Mouse (Mus musculus): ENCODE data around the gene Gm5447. TPM values are rescaled to one million over a fixed set of nuclear protein-coding genes. Genes with fewer than 3 reads are reported as not detected.

Gene Gm5447
- polyA plus RNA-seq, 1 experiment from 2014 or later, result 0.15 TPM

DNA sequence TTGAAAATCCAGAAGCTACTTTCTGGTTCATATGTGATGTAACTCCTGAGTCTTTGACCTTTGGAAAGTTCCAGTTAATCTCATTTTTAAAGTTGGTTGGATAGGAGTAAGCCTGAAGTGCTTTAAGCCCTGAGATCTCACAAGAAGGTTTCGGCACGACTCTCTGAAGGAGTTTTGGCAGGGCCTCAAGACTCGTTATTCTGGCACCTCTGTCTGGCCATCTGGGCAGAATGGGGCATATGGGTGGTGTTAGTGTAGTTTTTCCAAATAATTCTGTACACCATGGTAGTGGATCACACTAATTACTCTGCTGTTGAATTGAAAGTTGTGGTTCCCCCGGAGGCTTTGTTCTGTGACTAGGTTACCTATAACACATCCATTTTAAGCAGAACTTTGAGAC lies 4.2 kb downstream of the Gm5447 start:
- Histone ChIP-seq H3K27me3 (replicated peaks; ENCODE audit: control insufficient read depth, insufficient read depth, low read length) (no peaks in the 10 kb centered on the region), H3K36me3 (ENCODE audit: control insufficient read depth, insufficient read depth) (no peaks in the 10 kb centered on the region), H3K4me1 (replicated peaks; ENCODE audit: control insufficient read depth, insufficient read depth, low read length) (peaks cover 11% of the 10 kb centered on the region), H3K9ac (replicated peaks; ENCODE audit: low read depth, low read length) (no peak overlapping the region), H3K27ac (ENCODE audit: low read length) (no peak overlapping the region), H3K9me3 (ENCODE audit: control insufficient read depth, low read length) (no peaks in the 10 kb centered on the region), H3K4me2 (ENCODE audit: low read length) (no peak overlapping the region; the same call in 1 of the 2 replicates), H3K4me3 (replicated peaks; ENCODE audit: low read length) (no peak overlapping the region)
- WGBS, result 13% methylated on average over 4 of the region's 4 CpGs
- peak; percentile 10 for ATAC-seq

DNA sequence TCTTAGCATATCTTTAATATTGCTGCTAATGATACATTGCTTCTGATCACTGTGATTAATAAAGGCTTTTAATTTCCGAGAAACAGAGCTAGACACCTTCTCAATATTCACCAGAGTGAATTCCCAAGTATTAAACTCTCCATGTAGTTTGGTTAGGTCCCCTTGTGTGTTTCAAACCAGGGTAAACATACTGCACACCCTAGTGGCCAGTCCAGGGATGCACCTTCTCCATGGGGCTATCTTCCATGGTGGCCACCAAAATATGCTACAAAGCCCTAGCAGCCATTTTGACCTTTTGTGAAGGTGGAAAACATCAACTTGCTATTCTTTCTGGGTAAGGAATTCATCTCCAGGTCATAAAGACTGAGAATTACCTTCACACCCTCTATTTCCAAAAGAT lies 7.7 kb downstream of the Gm5447 start:
- Histone ChIP-seq H3K9me3 (ENCODE audit: control insufficient read depth, low read length) (no peaks in the 10 kb centered on the region), H3K36me3 (ENCODE audit: control insufficient read depth, insufficient read depth) (no peaks in the 10 kb centered on the region), H3K4me2 (ENCODE audit: low read length) (no peak overlapping the region), H3K4me1 (replicated peaks; ENCODE audit: control insufficient read depth, insufficient read depth, low read length) (peaks cover 19% of the 10 kb centered on the region), H3K27me3 (replicated peaks; ENCODE audit: control insufficient read depth, insufficient read depth, low read length) (no peaks in the 10 kb centered on the region; the same call in 1 of the 2 replicates), H3K9ac (replicated peaks; ENCODE audit: low read depth, low read length) (no peak overlapping the region), H3K4me3 (replicated peaks; ENCODE audit: low read length) (no peak overlapping the region), H3K27ac (ENCODE audit: low read length) (no peak overlapping the region)
- 71% methylated on average over 1 of the region's 1 CpGs for WGBS
- no peak for ATAC-seq

DNA sequence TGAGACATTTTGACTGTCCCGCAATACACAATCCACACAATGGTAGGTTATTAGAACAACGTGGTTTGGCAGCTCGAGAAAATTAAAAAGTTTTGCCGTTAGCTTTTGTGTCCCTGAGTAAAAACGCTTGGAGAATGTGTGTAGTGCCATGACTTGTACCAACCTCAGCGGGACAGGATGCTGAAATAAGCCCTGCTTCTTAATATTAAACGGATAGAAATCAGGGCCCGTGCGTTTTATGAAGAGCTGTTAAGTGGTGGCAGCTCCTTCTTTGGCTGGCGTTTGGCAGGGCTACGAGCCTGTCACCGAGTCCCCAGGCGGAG lies 11.2 kb downstream of the Gm5447 start:
- H3K27ac ChIP-seq (ENCODE audit: low read length), result no peak overlapping the region
- WGBS, result 15% methylated on average over 13 of the region's 13 CpGs

DNA sequence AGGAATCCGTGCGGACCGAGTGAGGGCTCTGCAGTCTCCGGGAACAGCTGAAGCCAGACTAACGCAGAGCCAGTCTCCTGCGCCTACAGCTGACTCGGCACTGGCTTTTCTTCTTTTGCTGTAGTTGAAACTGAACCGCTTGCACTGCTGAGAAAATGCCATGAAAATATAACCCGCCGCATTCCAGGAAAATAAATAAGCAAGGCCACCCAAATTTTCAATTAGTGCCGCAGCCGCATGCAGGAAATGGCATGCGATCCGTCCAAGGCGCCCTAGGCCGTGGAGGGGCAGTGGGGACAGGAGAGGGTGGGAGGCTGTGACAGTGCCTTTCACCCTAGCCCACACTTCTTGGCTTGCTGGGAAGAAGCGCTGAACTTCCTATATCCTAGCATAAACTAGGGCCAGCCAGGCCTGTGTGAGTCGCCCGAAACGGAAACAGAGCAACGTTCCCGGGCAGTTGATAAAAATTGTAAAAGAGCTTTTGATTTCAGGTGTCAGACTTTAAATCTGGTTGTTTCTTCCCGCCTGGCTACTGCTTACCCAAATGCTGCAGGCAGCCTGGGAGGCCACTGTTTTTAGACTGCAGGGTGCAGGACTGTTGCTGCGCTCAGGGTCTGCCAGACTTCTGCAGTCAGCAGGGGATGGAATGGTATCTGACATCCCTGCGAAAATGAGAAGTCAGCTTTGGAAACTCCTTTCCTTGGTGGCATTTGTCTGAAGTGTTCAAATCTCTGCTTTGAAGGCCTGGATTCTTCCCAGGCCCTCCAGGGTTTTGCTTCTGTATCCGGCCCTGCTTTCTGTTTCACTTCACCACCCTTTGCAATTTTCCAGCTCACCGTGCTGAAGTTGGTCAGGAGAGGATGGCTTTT lies 11.8 kb downstream of the Gm5447 start:
- peak overlapping the region; percentile 23 for H3K27ac ChIP-seq (ENCODE audit: low read length)
- no peaks in the 10 kb centered on the region; the same call in 1 of the 2 replicates for H3K27me3 ChIP-seq (replicated peaks; ENCODE audit: control insufficient read depth, insufficient read depth, low read length)
- no peaks in the 10 kb centered on the region for H3K9me3 ChIP-seq (ENCODE audit: control insufficient read depth, low read length)
- peaks cover 12% of the 10 kb centered on the region for H3K4me1 ChIP-seq (replicated peaks; ENCODE audit: control insufficient read depth, insufficient read depth, low read length)
- 16% methylated on average over 27 of the region's 27 CpGs for WGBS
- ATAC-seq, result peak; percentile 92
- H3K4me3 ChIP-seq (replicated peaks; ENCODE audit: low read length), result peak overlapping the region; percentile 37
- peak overlapping the region; percentile 69 for H3K4me2 ChIP-seq (ENCODE audit: low read length)
- H3K9ac ChIP-seq (replicated peaks; ENCODE audit: low read depth, low read length), result peak overlapping the region; percentile 52
- no peaks in the 10 kb centered on the region for H3K36me3 ChIP-seq (ENCODE audit: control insufficient read depth, insufficient read depth)

More for the DNA sequence above, 11.2 kb downstream of the Gm5447 start:
- H3K9ac ChIP-seq (replicated peaks; ENCODE audit: low read depth, low read length), result peak overlapping the region; percentile 52
- peak overlapping the region; percentile 37 for H3K4me3 ChIP-seq (replicated peaks; ENCODE audit: low read length)
- H3K27me3 ChIP-seq (replicated peaks; ENCODE audit: control insufficient read depth, insufficient read depth, low read length), result no peaks in the 10 kb centered on the region; the same call in 1 of the 2 replicates
- no peak; the same call in 1 of the 2 replicates for ATAC-seq
- H3K9me3 ChIP-seq (ENCODE audit: control insufficient read depth, low read length), result no peaks in the 10 kb centered on the region
- no peaks in the 10 kb centered on the region for H3K36me3 ChIP-seq (ENCODE audit: control insufficient read depth, insufficient read depth)
- peak overlapping the region; percentile 69 for H3K4me2 ChIP-seq (ENCODE audit: low read length)
- H3K4me1 ChIP-seq (replicated peaks; ENCODE audit: control insufficient read depth, insufficient read depth, low read length), result peaks cover 12% of the 10 kb centered on the region

- no peaks in the 10 kb centered on the region; the same call in 1 of the 2 replicates for H3K27me3 ChIP-seq (replicated peaks; ENCODE audit: control insufficient read depth, insufficient read depth, low read length)
- H3K9ac ChIP-seq (replicated peaks; ENCODE audit: low read depth, low read length), result no peak overlapping the region
- H3K4me2 ChIP-seq (ENCODE audit: low read length), result no peak overlapping the region
- ATAC-seq, result no peak
- H3K27ac ChIP-seq (ENCODE audit: low read length), result no peak overlapping the region
- peaks cover 12% of the 10 kb centered on the region for H3K4me1 ChIP-seq (replicated peaks; ENCODE audit: control insufficient read depth, insufficient read depth, low read length)
- 73% methylated on average over 10 of the region's 10 CpGs for WGBS
- H3K9me3 ChIP-seq (ENCODE audit: control insufficient read depth, low read length), result no peaks in the 10 kb centered on the region
- no peaks in the 10 kb centered on the region for H3K36me3 ChIP-seq (ENCODE audit: control insufficient read depth, insufficient read depth)
- H3K4me3 ChIP-seq (replicated peaks; ENCODE audit: low read length), result no peak overlapping the region
Observed at GRCm38 (mm10) chr13:30986934-30987455, 13.0 kb downstream of the Gm5447 start.

DNA sequence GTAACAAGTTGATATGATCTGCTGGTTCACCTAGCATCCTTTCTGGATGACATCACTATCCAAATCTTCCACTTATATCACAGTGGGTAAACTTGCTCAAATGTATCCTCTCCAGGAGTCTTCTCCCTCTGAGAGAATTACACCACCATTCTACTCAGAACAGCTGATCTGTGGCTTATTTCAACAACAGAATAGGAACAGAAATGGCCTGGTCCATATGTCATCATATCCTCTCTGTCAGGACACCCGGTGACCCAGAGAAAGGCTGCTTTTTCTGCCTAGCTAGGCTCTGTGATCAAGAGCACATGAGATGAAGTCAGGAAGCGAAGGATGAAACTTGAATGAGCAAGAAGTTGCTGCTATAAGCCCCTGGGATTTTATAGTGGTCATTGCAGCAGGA lies 13.7 kb downstream of the Gm5447 start:
- H3K4me3 ChIP-seq (replicated peaks; ENCODE audit: low read length), result no peak overlapping the region
- no peaks in the 10 kb centered on the region for H3K9me3 ChIP-seq (ENCODE audit: control insufficient read depth, low read length)
- H3K4me1 ChIP-seq (replicated peaks; ENCODE audit: control insufficient read depth, insufficient read depth, low read length), result peaks cover 12% of the 10 kb centered on the region
- no peaks in the 10 kb centered on the region for H3K36me3 ChIP-seq (ENCODE audit: control insufficient read depth, insufficient read depth)
- ATAC-seq, result no peak
- H3K4me2 ChIP-seq (ENCODE audit: low read length), result no peak overlapping the region
- H3K27ac ChIP-seq (ENCODE audit: low read length), result no peak overlapping the region
- H3K9ac ChIP-seq (replicated peaks; ENCODE audit: low read depth, low read length), result no peak overlapping the region
- H3K27me3 ChIP-seq (replicated peaks; ENCODE audit: control insufficient read depth, insufficient read depth, low read length), result no peaks in the 10 kb centered on the region; the same call in 1 of the 2 replicates
- 79% methylated on average over 2 of the region's 2 CpGs for WGBS

DNA sequence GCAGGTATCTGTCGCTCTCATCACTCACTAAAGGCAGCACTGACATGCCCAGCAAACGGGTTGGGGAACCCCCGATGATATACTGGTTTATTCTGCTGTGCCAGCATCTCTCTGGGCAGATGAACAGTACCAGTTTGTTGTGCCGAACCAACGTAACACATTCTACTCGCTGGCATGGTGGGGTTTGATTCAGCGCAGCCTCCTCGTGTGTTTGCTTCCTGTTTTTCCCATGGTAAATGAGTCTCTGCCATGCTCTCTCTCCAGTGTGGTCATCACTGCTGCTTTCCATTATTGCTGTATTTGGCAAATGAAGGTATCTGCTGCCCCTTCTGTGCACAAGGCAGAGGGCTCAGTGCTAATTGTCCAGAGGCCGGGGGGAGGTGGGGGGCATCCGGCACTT lies 15.7 kb downstream of the Gm5447 start:
- Histone ChIP-seq H3K4me2 (ENCODE audit: low read length) (no peak overlapping the region), H3K9me3 (ENCODE audit: control insufficient read depth, low read length) (no peaks in the 10 kb centered on the region), H3K9ac (replicated peaks; ENCODE audit: low read depth, low read length) (no peak overlapping the region), H3K4me1 (replicated peaks; ENCODE audit: control insufficient read depth, insufficient read depth, low read length) (peaks cover 12% of the 10 kb centered on the region), H3K27me3 (replicated peaks; ENCODE audit: control insufficient read depth, insufficient read depth, low read length) (no peaks in the 10 kb centered on the region; the same call in 1 of the 2 replicates), H3K27ac (ENCODE audit: low read length) (no peak overlapping the region), H3K36me3 (ENCODE audit: control insufficient read depth, insufficient read depth) (no peaks in the 10 kb centered on the region), H3K4me3 (replicated peaks; ENCODE audit: low read length) (no peak overlapping the region)
- 91% methylated on average over 10 of the region's 10 CpGs for WGBS
- no peak for ATAC-seq

DNA sequence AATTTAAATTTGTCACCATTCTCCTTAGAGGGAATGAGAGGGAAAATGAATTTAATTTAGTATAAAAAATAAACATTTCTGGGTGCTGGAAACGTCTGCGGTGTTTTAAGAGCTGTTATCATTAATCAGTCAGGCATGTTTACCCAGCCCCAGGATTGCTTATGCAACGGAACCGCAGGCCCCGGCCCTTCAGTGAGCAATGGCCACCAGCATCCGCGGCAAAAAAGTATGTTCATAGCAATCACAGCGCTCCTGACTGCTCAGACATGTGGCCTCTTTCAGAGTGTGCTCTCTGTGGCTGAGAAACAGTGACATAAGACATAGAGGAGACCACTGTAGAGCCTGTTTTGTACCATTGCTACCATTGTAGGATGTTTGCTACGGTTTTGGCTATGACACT lies 16.2 kb downstream of the Gm5447 start:
- H3K27me3 ChIP-seq (replicated peaks; ENCODE audit: control insufficient read depth, insufficient read depth, low read length), result no peaks in the 10 kb centered on the region; the same call in 1 of the 2 replicates
- no peak for ATAC-seq
- H3K4me3 ChIP-seq (replicated peaks; ENCODE audit: low read length), result no peak overlapping the region
- no peaks in the 10 kb centered on the region for H3K36me3 ChIP-seq (ENCODE audit: control insufficient read depth, insufficient read depth)
- H3K9ac ChIP-seq (replicated peaks; ENCODE audit: low read depth, low read length), result no peak overlapping the region
- no peak overlapping the region for H3K27ac ChIP-seq (ENCODE audit: low read length)
- no peak overlapping the region for H3K4me2 ChIP-seq (ENCODE audit: low read length)
- no peaks in the 10 kb centered on the region for H3K9me3 ChIP-seq (ENCODE audit: control insufficient read depth, low read length)
- WGBS, result 91% methylated on average over 9 of the region's 9 CpGs
- H3K4me1 ChIP-seq (replicated peaks; ENCODE audit: control insufficient read depth, insufficient read depth, low read length), result peaks cover 10% of the 10 kb centered on the region

- 39% methylated on average over 3 of the region's 3 CpGs for WGBS
- H3K9me3 ChIP-seq (ENCODE audit: control insufficient read depth, low read length), result no peaks in the 10 kb centered on the region
- no peak overlapping the region for H3K9ac ChIP-seq (replicated peaks; ENCODE audit: low read depth, low read length)
- no peak overlapping the region for H3K27ac ChIP-seq (ENCODE audit: low read length)
- H3K4me3 ChIP-seq (replicated peaks; ENCODE audit: low read length), result no peak overlapping the region
- peak; percentile 82 for ATAC-seq
- H3K27me3 ChIP-seq (replicated peaks; ENCODE audit: control insufficient read depth, insufficient read depth, low read length), result no peaks in the 10 kb centered on the region
- H3K4me1 ChIP-seq (replicated peaks; ENCODE audit: control insufficient read depth, insufficient read depth, low read length), result peaks cover 4% of the 10 kb centered on the region
- no peak overlapping the region for H3K4me2 ChIP-seq (ENCODE audit: low read length)
- no peaks in the 10 kb centered on the region for H3K36me3 ChIP-seq (ENCODE audit: control insufficient read depth, insufficient read depth)
Observed at GRCm38 (mm10) chr13:30993819-30994218, 19.8 kb downstream of the Gm5447 start.

Data from forebrain, embryonic 16.5 days (tissue).